Mouse (Mus musculus): ENCODE data around the gene Tdrd3.

GRCm38 (mm10) chr14:87367169-87367568 lies 49.3 kb upstream of the Tdrd3 start:
- TF ChIP-seq POLR2A (IDR thresholded peaks at IDR 0.05; ENCODE audit: insufficient read depth, low read depth, low read length): no peak
- TF ChIP-seq CTCF (IDR thresholded peaks at IDR 0.05): no peak
- no peak for TF ChIP-seq EP300 (IDR thresholded peaks at IDR 0.05; ENCODE audit: insufficient read depth, low read depth, low read length)
